Mouse (Mus musculus): ENCODE data around the gene Mindy4. TPM values are rescaled to one million over a fixed set of nuclear protein-coding genes. Genes with fewer than 3 reads are reported as not detected.
A peak's percentile ranks its signal among the peaks of the same experiment; 100 is the strongest.

Mindy4 gene
- polyA plus RNA-seq, 1 experiment from 2014 or later = 6.5 TPM

DNA sequence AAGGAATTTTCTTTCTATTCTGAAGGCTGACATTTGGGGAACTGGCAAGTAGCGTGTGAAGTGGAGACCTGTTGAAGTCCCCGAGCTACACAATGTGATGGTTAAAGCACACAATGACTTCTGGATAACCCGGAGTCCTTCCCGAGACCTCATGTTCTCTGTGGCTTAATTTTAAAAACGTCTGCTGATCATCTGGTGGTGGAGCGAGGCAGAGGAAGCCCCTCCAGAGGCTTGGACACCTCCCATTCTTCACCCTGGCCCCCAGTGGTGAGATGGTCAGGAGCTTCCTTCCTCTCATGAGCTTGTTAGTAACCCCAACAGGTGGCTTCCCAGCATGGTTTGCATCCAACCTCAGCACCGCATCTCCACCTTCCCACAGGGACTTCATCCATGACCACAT lies 43.3 kb downstream of the Mindy4 start:
- 91% methylated on average over 7 of the region's 7 CpGs for WGBS
- no peaks in the 10 kb centered on the region for H3K27me3 ChIP-seq (replicated peaks)
- ATAC-seq = no peak
- H3K4me1 ChIP-seq (replicated peaks) = no peaks in the 10 kb centered on the region
- H3K36me3 ChIP-seq = no peaks in the 10 kb centered on the region
- no peak overlapping the region for H3K9ac ChIP-seq
- H3K9me3 ChIP-seq = no peaks in the 10 kb centered on the region
- no peak overlapping the region for H3K4me3 ChIP-seq (replicated peaks)
- no peak overlapping the region for H3K4me2 ChIP-seq (replicated peaks)
- H3K27ac ChIP-seq = no peak overlapping the region

DNA sequence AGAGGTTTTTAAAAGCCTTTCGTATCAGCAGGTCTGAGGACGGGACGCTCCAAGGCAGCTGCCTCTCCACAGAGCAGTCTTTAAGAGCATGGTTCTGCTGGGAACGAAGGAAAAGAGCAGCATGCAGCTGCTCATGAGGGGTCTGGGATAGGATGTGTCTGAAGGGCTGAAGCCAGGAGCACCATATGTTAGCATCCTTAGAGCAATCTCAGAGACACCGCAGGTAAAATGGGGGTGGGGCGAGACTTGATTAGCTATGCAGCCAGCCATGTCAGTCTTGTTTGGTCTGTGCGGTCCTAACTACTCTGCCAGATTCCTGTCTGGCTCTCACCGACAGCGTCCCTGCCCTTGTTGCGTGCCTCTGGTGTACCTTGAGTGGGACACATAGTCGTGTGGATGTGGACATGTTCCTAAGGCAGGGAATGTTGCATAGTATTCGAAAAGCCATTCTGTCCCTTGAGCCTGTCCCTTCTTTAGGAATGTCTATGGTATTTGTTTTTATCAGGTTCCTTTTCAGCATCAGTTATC lies 43.8 kb downstream of the Mindy4 start:
- ATAC-seq = no peak
- H3K27ac ChIP-seq = no peak overlapping the region
- H3K4me1 ChIP-seq (replicated peaks) = no peaks in the 10 kb centered on the region
- no peaks in the 10 kb centered on the region for H3K9me3 ChIP-seq
- no peaks in the 10 kb centered on the region for H3K36me3 ChIP-seq
- no peak overlapping the region for H3K4me3 ChIP-seq (replicated peaks)
- WGBS = 90% methylated on average over 12 of the region's 12 CpGs
- no peak overlapping the region for H3K9ac ChIP-seq
- no peak overlapping the region for H3K4me2 ChIP-seq (replicated peaks)
- no peaks in the 10 kb centered on the region for H3K27me3 ChIP-seq (replicated peaks)

DNA sequence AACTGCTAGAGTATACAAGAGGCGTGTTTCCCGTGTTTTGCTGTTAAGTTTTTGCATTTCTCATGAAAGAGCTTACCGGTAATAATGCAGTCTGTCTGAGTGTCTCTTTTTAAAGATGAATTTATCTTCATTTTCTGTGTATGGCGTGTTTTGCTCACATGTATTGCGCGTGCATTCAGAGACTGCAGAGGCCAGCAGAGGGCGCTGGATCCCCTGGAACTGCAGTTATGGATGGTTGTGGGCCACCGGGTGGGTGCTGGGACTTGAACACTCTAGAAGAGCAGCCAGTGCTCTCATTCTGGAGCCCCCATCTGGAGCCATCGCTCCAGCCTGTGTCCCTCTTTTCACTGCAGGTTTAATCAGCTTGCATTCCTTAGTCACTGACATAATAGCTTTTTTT lies 46.1 kb downstream of the Mindy4 start:
- 89% methylated on average over 9 of the region's 9 CpGs for WGBS
- no peaks in the 10 kb centered on the region for H3K9me3 ChIP-seq
- H3K27ac ChIP-seq = no peak overlapping the region
- no peak overlapping the region for H3K9ac ChIP-seq
- no peak for ATAC-seq
- no peak overlapping the region for H3K4me2 ChIP-seq (replicated peaks)
- no peaks in the 10 kb centered on the region for H3K4me1 ChIP-seq (replicated peaks)
- H3K4me3 ChIP-seq (replicated peaks) = no peak overlapping the region
- H3K27me3 ChIP-seq (replicated peaks) = no peaks in the 10 kb centered on the region
- H3K36me3 ChIP-seq = no peaks in the 10 kb centered on the region

DNA sequence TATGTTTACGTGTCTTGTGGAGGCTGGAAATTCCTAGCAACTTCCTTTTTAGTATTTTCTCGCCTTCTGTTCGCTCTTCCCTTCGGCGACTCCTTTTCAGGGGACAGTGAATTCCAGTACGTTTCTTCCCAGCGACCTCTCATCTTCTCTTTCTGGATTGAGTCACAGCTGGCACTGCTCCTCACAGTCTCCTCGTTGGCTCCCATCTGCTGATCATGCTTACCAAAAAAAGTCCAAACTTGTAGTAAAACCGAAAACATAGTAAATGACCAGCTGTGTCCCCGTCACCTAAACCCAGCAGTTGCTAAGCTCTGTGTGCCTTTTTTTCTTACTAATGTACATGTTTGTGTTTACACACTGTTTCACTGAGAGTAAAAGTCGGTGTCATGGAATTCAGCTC lies 47.6 kb downstream of the Mindy4 start:
- Histone ChIP-seq H3K27ac (no peak overlapping the region), H3K9ac (no peak overlapping the region), H3K27me3 (replicated peaks) (no peaks in the 10 kb centered on the region), H3K4me2 (replicated peaks) (no peak overlapping the region), H3K9me3 (no peaks in the 10 kb centered on the region), H3K4me3 (replicated peaks) (no peak overlapping the region), H3K36me3 (no peaks in the 10 kb centered on the region), H3K4me1 (replicated peaks) (no peaks in the 10 kb centered on the region)
- ATAC-seq = no peak
- WGBS = 73% methylated on average over 11 of the region's 11 CpGs

DNA sequence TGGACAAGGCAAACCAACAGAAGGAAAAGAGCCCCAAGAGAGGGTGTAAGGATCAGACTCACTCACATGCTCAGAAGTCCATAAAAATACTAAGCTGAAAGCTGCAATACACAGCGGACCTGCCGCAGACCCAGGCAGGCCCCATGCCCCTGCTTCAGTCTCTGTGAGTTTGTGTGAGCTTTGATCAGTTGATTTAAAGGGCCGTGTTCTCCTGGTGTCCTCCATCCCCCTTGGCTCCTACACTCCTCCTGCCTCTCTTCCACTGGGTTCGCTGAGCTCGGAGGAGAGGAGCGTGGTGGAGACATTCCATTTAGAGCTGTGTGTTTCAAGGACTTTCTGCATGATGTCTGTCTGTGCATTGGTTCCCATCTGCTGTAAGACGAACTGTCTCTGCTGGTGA lies 48.4 kb downstream of the Mindy4 start:
- no peak for ATAC-seq
- Histone ChIP-seq H3K4me1 (replicated peaks) (no peaks in the 10 kb centered on the region), H3K9ac (no peak overlapping the region), H3K4me2 (replicated peaks) (no peak overlapping the region), H3K9me3 (no peaks in the 10 kb centered on the region), H3K27me3 (replicated peaks) (no peaks in the 10 kb centered on the region), H3K36me3 (no peaks in the 10 kb centered on the region), H3K27ac (no peak overlapping the region), H3K4me3 (replicated peaks) (no peak overlapping the region)
- 74% methylated on average over 7 of the region's 7 CpGs for WGBS

DNA sequence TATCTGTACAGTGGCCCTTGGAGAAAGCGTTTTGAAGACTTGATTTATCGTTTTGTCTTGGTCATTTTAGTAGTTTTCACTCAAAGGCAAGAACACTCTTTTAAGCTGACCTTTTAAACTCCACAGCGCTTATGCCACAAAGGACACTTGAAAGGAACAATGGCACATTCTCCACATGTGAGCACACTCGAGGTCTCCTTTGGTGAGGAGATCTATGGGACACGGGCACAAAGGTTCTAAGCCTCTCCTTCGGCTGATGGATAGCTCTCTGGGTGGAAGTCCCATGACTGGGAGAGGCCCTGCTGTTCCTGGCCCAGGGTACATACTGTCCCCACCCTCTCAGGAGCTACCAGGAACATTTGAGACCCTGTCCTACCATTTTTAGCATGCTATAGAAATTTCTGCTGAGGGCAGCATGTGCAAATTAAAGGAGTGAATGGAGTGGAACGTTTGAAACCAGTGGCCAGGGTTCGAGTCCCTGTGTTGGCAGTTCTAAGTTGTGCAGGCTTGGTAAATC lies 49.6 kb downstream of the Mindy4 start:
- Histone ChIP-seq H3K36me3 (no peaks in the 10 kb centered on the region), H3K4me3 (replicated peaks) (no peak overlapping the region), H3K27me3 (replicated peaks) (no peaks in the 10 kb centered on the region), H3K4me2 (replicated peaks) (no peak overlapping the region), H3K4me1 (replicated peaks) (no peaks in the 10 kb centered on the region), H3K9me3 (no peaks in the 10 kb centered on the region), H3K27ac (no peak overlapping the region), H3K9ac (no peak overlapping the region)
- no peak for ATAC-seq
- 82% methylated on average over 8 of the region's 8 CpGs for WGBS

DNA sequence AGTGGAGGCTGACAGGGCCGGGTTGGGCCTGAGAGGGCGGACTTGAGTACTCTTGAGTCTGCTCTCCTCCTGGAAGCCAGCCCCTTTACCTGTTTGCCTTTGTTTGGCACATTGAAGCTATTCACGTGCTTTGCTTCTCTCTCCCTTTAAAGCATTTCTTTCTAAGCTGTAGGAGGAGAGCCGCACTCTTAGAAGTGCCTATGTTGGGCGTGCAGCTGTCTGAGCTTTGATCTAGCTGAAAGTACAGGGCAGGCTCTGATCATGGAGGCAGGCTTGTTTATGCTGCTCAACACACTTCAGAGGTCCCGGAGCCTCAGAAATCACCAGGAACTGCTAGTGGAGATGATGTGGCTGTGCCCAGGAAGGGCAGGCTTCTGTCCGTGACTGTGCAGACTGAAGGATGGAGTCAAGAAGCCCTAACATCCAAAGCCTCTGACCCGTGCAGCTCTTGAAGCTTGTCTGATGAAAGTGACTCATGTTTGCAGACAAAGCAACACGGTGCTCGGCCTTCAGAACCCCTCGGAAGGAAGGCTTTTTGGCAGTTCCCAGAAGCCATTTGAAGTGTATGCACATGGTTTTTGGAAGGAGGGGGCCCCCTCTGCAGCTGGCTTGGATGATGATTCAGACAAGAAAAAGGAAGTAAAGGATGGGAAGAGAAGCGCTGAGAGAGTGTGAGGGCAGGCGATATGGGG lies 53.5 kb downstream of the Mindy4 start:
- Histone ChIP-seq H3K4me1 (replicated peaks) (no peaks in the 10 kb centered on the region), H3K27ac (no peak overlapping the region), H3K4me2 (replicated peaks) (no peak overlapping the region), H3K9me3 (no peaks in the 10 kb centered on the region), H3K36me3 (no peaks in the 10 kb centered on the region), H3K27me3 (replicated peaks) (no peaks in the 10 kb centered on the region), H3K9ac (no peak overlapping the region), H3K4me3 (replicated peaks) (no peak overlapping the region)
- ATAC-seq = no peak
- WGBS = 77% methylated on average over 13 of the region's 13 CpGs

DNA sequence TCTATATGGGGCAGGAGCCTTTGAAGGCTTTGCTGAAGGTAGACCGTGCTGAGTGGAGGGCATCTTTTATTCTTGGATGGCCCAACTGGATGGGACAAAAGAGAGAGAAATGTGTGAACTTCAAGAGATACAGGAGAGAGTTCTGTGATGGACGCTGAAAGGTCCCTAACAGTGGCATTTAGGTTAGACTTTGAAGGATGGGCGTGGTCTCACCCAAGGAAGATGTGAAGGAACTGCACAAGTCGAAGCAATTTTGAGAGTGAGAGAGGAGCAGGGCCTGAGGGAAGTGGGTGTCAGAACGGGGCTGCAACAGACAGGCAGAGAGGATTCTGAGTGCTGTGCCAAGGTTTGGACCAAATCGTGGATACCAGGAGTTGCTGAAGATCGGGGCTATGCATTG lies 54.1 kb downstream of the Mindy4 start:
- Histone ChIP-seq H3K9me3 (no peaks in the 10 kb centered on the region), H3K4me1 (replicated peaks) (no peaks in the 10 kb centered on the region), H3K27ac (no peak overlapping the region), H3K27me3 (replicated peaks) (no peaks in the 10 kb centered on the region), H3K9ac (no peak overlapping the region), H3K36me3 (no peaks in the 10 kb centered on the region), H3K4me2 (replicated peaks) (no peak overlapping the region), H3K4me3 (replicated peaks) (no peak overlapping the region)
- 91% methylated on average over 7 of the region's 7 CpGs for WGBS
- ATAC-seq = no peak

DNA sequence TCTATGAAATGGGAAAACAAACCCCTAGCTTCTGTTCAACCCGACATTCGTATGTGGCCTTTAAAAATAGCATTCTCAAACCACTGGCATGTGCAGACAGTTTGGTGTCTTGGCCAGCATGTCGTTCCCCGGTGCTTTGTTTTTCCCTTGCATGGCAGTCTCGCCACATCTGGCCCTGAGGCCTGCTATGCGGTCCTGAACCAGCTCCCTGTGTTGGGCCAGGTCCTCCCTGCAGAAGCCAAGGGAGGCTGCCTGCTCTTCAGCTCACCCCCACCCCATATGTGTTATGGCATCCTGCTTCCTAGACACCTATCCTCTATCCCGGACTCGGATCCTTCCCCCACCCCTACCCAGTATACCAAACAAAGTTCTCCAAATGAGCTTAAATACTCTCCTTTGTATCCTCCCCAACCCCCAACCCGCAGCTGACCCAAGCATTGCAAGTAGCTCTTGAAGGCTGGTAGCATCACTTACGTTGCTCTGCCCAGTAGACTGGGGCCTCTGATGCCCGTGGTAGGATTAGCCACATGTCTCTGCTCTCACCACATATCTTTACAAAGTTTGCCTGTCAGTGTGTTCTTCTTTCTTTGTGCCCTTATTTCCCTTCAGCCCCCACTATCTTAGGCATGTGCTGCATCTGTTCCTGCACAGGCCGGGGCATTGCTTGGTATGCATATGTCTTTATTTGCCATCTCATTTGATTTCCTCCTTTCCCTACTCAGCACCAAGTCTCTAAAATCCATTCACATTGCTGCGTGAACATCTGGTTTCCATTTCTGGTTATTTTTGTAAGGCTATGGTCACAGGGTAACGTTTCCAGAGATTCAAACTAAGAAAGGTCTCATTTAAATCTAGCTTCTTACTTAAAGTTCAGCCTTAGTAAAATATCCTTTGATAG lies 55.5 kb downstream of the Mindy4 start:
- Histone ChIP-seq H3K27ac (no peak overlapping the region), H3K9me3 (no peaks in the 10 kb centered on the region), H3K36me3 (no peaks in the 10 kb centered on the region), H3K9ac (no peak overlapping the region), H3K4me1 (replicated peaks) (no peaks in the 10 kb centered on the region), H3K4me3 (replicated peaks) (no peak overlapping the region), H3K27me3 (replicated peaks) (no peaks in the 10 kb centered on the region), H3K4me2 (replicated peaks) (no peak overlapping the region)
- 81% methylated on average over 14 of the region's 14 CpGs for WGBS
- ATAC-seq = no peak

DNA sequence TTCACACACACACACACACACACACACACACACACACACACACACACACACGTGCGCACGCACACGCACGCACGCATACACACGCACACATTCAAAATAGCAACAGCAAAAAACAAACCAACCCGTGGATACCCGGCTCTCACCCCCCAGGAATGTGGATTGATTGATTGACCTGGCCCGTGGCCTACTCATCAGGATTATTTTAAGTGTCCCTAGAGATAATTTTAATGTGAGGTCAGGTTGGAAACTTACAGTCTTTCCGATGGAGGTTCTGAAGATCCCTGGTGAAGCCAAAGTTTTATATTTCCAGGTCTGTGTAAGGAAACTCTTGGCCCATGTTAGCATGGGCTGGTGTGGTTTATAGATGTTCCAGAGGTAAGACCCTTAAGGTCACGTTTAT lies 59.0 kb downstream of the Mindy4 start:
- WGBS = 75% methylated on average over 12 of the region's 12 CpGs
- Histone ChIP-seq H3K27ac (no peak overlapping the region), H3K36me3 (no peaks in the 10 kb centered on the region), H3K9me3 (no peaks in the 10 kb centered on the region), H3K9ac (no peak overlapping the region), H3K4me3 (replicated peaks) (no peak overlapping the region), H3K27me3 (replicated peaks) (no peaks in the 10 kb centered on the region), H3K4me1 (replicated peaks) (no peaks in the 10 kb centered on the region), H3K4me2 (replicated peaks) (no peak overlapping the region)
- ATAC-seq = no peak

DNA sequence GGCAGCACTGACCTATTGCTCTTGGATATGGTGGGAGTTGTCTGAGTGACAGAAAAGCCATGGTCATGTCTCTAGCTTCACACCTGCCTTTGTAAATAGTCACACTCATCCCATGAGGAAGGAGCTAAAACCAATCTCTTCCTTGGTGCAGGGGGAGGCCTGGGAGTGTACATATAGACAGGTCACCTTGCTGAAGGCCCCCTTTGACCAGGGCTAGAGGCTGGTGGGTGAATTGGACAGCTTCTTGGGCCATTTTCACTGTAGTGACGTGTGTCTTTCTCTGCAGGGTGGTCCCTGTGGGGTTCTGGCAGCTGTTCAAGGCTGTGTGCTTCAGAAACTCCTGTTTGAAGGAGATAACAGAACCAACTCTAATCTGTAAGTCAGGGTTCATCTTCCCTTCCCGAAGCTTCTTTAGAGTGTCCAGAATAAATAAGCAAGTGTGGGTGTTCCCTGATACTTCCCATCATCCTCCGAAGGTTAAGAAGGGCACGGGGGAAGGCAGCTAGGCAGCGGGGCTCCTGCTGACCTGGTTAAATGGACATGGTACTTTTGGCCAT lies 60.4 kb downstream of the Mindy4 start:
- H3K4me2 ChIP-seq (replicated peaks) = no peak overlapping the region
- H3K9me3 ChIP-seq = no peaks in the 10 kb centered on the region
- no peaks in the 10 kb centered on the region for H3K4me1 ChIP-seq (replicated peaks)
- WGBS = 87% methylated on average over 5 of the region's 5 CpGs
- no peaks in the 10 kb centered on the region for H3K36me3 ChIP-seq
- ATAC-seq = no peak; the same call in 1 of the 2 replicates
- no peak overlapping the region for H3K4me3 ChIP-seq (replicated peaks)
- no peaks in the 10 kb centered on the region for H3K27me3 ChIP-seq (replicated peaks)
- H3K9ac ChIP-seq = no peak overlapping the region
- H3K27ac ChIP-seq = no peak overlapping the region

DNA sequence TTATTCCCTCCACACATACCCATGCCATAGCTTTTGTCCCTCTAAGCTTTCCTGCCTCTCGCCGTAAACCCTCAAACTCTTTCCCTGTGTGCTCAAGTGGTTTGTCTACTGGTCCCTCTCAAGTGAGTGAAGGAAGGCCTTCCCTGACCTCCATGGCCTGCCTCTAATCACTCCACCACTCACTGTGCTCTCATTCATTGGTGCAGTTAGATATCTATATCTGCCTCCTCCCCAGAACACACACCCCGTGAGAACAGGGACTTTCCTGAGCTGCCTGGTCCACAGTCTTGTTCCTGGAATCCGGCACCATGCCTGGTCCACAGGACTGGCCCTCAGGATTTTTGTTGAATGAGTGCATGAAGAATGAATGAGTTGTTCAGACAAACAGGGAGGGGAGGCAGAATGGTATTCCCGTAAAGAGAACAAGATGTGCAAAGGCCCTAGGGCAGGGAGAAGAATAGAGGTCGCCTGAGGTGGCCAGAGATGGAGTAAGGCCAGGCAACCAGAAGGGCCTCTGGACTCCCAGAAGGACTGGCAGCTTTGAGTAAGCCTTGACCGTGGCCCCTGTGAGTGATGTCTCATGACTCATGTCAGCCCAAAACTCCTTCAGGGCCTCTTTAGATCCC lies 61.7 kb downstream of the Mindy4 start:
- 87% methylated on average over 7 of the region's 7 CpGs for WGBS

More for the DNA sequence above, 61.7 kb downstream of the Mindy4 start:
- Histone ChIP-seq H3K9me3 (no peaks in the 10 kb centered on the region), H3K4me1 (replicated peaks) (no peaks in the 10 kb centered on the region), H3K36me3 (no peaks in the 10 kb centered on the region), H3K27me3 (replicated peaks) (no peaks in the 10 kb centered on the region), H3K4me2 (replicated peaks) (no peak overlapping the region), H3K9ac (no peak overlapping the region), H3K4me3 (replicated peaks) (no peak overlapping the region), H3K27ac (no peak overlapping the region)
- ATAC-seq = 0 out of 2 replicates have a peak, but pooled peaks have one; percentile 51
